Mouse (Mus musculus) fat pad, adult 2 months (tissue): ENCODE results near the gene Ccnb1ip1.
"Not testable (repeated sequence)": the region's sequence is repeated elsewhere in the genome, so short reads cannot be mapped to it uniquely, and the experiment has no call there.

Experiments
- DNase-seq: peaks from one replicate; pipeline ENCODE4 v3.0.0-alpha.2; 2011; ENCODE audit warnings: low read depth, low spot score; ENCODE audit errors: extremely low read depth

Gene Ccnb1ip1

DNA sequence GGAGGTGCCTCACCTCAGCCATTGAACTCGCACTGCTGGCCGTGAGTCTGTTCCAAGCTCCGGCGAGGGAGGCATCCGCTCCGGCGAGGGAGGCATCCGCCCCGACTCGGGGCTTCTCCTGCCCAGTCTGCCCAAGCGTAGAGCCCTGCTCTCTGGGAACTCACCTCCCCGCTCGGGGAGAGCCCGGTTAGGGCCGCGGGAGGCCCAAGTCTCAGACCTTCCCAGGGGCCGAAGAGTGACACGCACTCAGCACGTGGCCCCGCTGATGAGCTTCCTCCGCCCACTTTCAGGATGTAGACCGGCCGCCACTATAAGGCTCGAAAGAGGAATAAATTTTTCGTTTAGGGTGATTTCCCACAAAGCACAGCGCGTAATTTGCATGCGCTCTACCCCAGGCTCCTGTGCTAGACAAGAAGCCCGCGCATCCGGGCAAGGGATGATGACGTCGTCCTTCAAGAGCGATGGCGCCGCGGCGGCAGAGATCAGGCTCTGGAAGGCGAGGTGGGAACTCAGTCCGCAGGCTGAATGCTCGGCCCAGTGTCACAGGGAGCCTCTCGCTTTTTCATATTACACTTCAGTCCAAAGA, at the start of gene Ccnb1ip1, which contains the start of gene Parp2:
Gene Ccnb1ip1 (minus strand): TSS at position 246 of the 586 bp plus-strand sequence.
Gene Parp2 (plus strand): TSS at position 355 of the 586 bp plus-strand sequence.
- DNase-seq, result peak; percentile 82

DNA sequence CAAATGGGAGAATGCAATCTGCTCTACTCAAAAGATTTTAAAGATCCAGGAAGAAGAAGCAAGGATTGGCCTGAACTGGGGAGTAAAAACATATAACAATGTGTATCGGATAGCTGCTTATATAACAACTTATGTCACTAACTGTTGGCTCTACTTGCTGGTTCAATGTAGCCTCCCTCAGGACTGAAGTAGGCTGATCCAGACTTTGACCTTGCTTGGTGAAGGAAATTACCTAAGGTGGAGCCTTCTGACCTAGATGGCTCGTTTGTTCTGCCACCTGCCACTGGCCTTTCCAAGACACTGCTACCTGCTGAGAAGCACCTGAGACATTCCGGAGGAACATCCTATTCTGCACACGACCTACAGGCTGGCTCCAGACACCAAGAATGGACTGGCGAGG, 48.3 kb upstream of the Ccnb1ip1 start:
- no peak for DNase-seq

DNA sequence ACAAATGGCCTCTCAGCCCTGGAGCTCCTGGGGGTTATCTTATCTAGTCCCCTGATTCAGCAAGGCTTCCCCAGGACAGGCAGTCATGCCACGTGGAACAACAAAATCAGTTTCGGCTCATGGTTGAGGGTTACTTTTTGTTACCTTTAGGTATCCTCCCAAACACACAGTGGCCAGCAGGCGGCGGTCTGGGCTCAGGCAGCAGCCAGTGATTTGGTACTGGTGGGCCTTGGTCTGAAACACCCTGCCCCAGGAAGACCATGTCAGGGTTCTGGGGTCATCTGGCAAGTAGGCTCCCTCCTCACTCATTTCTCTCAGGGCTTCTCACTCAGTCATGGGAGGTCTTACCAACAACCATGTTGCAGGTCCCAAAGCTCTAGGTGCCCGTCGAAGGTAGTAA, 29.7 kb upstream of the Ccnb1ip1 start:
- no peak for DNase-seq

DNA sequence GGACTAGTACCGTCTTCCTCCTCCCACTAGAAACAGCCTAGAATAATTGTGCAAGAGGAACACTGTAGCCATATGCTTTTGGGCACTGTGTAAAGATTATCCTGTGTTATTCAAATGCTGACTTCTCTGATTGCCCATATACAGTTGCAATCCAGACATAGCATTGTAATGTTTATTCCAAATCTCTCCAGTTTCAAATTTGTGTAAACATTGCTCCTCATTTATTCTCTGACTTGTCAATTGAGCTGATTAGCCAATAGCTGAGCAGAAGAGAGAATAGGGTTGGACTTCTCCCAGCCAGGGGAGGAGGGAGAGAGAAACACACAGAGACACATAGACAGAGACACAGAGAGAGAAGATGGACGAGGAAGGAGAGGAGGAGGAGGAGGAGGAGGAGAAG, 26.9 kb upstream of the Ccnb1ip1 start:
- DNase-seq, result no peak

DNA sequence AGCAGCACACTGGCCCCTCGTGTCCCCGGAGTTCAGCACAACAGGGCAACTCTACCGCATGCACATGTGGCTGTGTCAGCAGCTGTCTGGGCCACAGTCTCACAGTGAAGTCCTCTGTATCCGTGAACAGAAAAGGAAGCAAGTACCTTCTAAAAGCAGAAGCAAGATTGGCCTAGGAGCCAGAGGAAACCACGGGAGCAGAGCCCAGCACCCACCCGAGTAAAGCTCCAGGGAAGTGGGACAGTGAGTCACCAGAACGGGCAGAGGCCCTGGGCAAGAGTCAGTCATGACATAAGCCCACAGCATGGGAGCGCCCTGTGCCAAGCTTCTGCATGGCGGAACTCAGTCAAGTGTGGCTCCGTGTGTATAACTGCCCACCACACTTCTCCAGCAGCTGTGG, 26.4 kb upstream of the Ccnb1ip1 start:
- DNase-seq, result no peak

DNA sequence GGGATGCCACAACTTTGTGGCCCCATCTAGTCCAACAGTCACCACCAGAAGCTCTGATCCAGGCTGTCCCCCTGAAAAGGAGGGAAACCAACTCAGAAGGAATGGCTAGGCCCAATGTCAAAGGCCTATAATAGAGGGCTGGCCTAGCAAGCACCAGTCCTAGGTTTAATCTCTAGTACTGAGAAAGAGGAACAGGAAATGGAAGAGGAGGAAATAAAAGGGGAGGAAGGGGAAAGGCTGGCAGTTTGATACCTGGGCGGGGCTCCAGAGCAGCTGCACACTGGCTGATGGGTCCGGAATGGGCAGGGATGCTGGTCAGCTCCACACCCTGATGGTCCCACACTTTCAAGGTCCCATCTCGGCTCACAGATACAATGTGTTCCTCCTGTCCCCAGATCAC, 22.3 kb upstream of the Ccnb1ip1 start:
- DNase-seq, result no peak

DNA sequence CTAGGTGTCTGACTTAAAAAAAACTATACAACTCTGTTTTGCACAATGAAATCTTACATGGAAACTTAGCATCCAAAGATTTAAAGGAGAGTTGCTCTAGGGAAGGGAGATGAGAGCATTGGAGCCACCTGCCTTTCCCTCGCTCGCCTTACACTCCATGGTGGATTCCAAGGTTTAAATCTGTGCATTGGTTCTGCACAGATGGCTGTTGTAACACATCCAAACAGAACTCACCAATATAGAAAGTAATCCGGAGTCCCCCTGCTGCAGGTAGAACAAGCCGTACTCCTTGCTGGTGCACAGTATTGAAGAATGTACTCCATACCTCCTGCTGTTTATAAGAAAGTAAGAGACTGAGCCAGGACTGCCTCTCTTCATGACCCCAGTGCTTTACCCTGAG, 19.0 kb upstream of the Ccnb1ip1 start:
- DNase-seq, result no peak

DNA sequence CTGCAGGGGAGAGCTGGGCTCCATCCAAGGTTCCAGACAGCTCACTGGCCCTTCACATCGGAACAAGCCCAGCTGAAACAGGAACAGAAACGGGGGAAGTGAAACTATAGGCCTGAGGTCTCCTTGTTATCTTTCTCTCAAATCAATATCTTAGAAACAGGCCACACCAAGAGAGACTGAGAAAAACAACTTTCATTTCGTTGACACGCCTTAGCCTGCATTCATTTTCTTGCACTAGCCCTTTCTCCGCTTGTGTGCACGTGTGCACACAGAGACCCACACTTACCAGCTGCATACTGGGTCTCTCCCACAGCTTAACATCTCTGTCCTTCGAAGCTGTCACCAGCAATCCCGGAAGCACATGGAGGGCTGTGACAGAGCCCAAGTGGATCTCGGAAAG, 16.7 kb upstream of the Ccnb1ip1 start:
- DNase-seq, result no peak

DNA sequence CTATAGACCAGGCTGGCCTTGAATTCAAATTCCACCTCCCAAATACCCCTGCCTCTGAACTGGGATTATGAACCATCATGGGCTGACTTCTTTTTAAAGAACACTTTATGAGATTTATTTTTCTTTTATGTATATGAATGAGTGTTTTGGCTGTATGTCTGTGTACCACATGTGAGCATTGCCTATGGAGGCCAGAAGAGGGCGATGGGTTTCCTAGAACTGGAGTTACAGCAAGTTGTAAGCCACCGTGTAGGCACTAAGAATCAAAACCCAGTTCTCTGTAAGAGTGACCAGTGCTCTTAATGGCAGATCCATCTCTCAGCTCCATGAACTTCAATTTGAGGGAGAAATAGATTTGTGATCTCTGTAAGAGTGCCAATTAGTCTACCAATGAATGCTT, 15.7 kb upstream of the Ccnb1ip1 start:
- no peak for DNase-seq

DNA sequence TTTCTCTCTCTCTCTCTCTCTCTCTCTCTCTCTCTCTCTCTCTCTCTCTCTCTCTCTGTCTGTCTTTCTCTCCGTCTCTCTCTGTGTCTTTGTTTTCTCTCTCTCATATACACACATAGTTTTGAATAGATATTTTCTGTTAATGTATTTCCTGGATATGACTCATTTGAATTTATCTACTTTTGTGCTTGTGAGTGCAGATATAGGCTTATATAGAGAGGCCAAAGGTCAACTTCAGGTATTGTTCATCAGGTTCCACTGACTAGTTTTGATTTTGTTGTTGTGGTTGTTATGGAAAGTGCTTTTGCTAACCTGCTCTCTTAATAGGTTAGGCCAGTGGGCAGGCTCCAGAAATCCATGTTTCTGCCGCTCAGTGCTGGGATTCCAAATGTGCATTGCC, 5.5 kb upstream of the Ccnb1ip1 start:
- no peak for DNase-seq

DNA sequence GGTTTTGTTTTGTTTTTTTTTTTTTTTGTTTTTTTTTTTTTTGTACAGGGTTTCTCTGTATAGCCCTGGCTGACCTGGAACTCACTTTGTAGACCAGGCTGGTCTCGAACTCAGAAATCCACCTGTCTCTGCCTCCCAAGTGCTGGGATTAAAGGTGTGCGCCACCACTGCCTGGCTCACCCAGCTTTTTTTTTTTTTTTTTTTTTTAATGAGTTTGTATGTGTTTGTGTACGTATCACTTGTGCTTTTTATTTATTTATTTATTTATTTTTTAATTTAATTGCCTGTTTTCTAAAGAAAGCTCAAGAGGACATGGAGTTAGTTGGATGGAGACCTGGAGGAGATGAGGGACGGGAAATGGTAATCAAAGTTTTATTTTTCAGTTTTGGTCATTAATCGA, 1.1 kb downstream of the Ccnb1ip1 start:
- DNase-seq, result not testable (repeated sequence)

DNA sequence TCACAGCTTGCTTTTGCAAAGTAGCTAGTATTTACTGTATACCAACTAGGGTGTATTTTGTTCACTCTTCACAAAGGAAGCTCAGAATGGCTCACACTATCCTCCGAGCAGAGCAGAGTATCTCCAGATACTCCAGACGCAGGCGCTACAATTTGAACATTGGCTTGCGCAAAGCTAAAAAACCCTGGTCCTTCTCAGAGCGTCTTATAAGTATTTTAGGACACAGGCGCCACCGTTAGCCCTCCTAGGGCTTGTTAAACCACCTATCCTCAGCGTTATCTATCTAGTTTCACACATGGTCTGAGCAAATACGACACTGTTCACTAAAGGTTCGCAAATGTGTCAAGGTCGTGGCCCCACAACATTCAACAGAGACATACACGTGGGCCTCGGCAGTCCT, 2.8 kb downstream of the Ccnb1ip1 start:
- DNase-seq, result no peak

DNA sequence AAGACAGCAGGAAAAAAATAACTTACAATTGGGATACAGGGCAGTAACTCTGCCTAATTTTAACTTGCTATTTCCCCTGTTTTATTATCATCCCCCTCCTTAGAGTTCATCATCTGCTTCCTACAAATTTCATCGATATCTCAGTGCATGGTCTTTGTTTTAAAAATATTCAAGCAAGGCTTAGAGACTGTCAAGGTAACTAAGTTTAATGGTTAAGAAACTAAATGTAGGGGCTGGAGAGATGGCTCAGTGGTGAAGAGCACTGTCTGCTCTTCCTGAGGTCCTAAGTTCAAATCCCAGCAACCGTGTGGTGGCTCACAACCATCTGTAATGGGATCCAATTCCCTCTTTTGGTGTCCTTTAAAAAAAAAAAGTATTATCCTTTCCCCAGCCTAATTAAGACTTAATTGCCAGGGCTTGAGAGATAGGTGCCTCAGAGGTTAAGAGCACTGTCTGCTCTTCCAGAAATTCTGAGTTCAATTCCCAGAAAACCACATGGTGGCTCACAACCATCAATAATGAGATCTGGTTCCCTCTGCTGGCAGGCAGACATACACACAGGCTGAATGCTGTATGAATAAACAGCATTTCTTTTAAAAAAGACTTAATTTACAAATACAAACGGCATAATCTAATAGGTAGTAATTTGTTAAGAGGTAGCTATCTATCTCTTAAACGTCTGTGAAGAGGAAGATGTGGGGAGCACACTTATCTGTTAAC, 4.5 kb downstream of the Ccnb1ip1 start:
- no peak for DNase-seq

DNA sequence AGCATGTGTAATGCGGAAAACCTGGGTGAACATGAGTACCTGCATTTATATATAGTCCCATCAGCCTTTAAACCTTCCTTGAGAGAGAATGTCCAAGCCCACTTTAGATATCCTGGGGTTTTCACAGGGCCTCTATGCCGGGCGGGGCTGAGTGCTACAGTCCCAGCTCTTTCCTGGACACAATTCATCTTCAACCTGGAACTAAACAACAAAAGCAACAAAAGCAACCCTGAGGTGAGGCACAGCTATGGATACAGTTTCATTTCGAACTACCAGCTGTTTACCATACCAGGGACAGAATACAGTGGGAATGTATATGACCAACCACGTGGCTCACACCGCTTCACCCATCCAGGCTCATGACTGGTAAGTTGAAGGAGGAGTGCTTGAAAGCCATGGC, 5.1 kb downstream of the Ccnb1ip1 start:
- no peak for DNase-seq

DNA sequence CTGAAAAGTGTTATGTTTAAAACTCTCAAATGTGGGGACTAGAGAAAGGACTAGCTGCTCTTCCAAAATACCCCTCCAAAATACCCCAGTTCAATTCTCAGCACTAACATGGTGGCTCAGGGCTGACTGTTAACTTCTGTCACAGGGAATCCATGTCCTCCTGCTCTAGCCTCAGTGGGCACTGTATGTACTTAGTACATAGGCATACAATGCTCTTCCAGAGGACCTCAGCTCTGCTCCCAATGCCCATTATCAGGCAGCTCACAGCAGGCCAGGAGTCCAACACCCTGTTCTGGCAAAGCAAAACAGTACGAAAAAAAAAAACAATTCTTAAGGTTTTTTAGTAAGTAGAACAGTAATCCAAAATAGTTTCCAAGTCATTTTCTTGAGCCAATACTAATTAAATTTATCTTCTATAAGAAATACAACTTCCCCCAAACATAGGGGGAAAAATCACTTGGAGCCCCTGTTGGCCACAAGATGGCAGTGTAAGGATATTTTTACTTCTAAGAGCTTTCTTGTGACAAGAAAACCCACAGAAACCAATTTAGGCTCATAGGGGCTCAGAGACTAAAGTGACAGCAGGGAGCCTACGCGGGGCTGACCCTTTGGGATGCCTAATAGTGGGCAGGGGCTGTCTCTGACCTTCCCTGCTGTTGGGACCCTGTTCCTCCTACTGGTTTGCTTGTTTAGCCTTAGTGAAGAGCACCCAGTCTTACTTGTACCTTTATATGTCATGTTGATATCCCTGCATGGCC, 7.9 kb downstream of the Ccnb1ip1 start:
- no peak for DNase-seq

DNA sequence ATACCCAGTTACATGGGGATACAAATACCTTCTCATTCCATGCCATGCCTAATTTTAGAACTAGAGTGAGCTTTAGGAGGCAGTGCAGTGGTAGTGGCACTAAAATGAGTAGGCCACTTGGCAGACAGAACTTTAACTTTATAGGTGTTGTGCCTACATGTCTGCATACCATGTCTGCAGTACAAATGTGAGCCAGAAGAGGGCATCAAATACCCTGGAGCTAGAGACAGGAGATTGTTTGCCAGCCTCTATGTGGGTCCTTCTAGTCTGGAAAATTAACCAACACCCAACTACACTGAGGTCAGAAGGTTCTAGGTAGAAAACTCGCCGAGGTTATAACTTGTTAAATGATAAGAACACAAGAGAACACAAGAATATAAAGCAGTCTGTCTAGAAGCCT, 9.0 kb downstream of the Ccnb1ip1 start:
- DNase-seq, result no peak

DNA sequence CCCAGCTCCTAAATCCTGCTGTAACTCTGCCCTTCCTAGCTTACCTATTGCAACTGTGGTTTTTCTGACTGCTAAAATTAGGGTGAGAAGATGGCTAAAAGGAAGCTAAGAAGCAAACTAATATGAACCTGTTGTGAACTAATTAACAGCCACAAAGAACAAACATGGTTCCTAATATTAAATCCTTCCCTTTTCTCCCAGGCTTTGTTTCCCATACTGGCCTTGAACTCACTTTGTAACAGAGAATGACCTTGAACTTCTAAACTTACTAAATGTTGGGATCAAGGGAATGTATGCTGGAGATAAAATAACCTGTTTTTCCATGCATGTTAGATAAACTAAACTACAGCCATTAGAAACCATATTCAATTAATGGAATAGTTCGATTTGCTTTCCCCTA, 11.1 kb downstream of the Ccnb1ip1 start:
- no peak for DNase-seq

DNA sequence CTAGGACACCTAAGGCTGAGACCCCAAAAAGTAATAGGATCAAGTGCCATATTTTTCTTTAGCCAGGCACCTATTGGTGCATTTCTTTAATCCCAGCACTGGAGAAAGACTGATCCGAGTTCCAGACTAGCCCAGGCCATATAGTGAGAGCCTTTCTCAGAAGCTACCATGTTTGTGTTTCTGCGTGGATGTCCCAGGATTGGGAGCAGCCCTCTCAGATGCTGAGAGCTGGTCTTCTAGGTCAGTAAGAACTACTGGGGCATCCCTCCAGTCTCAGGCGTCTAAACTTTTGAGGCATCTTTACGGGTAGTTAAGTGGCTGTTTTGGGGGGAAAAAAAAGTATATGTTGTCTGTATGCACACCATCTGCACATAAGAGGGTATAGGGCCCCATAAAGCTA, 11.6 kb downstream of the Ccnb1ip1 start:
- no peak for DNase-seq

DNA sequence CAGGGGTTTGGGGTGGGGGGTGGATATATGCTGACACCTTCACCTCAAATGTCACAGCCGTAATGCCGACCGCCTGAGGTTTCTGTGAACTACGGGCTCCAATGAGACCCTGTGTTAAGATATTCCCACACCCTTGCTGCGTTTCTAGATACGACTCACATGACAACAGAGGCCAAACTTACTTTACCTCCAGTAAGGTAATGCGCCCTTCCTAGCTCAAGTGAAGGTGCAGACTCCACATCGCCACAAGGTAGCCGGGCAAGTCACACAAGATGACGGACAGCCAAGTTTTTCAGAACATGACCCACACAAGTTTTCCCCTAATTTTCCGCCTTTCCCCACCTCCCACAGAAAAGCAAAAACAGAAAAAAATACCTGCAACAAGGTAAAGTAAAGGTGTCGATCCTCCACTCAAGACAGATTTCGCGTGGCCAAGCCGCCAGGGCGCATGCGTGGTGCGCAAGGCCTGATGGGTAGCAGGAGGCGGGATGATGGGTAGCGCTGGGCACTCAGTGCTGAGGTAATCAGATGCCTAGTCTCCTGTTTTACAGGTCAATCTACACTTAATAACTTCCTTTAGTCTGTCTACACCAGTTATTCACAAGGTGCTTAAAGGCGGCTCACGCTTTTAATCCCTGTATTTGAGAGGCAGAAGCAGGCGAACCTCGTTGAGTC, 12.1 kb downstream of the Ccnb1ip1 start:
- no peak for DNase-seq

DNA sequence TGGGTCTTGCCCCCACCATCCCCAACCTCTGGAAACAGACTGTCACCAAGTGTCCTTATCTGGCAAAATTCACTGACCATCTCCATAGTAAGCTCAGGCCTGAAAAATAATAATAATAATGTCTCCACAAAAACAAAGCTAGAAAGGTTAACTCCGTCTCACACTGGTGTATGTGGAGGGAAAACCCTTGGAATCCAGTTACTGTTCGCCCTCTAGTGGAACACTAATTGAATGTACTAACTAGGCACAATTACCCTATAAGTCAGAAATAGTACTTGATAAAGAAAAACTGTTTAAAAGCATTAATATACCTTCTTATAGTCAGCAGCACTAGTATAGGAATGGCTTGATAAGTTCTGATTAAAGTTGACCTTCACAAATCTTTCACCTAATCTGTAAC, 19.4 kb downstream of the Ccnb1ip1 start:
- DNase-seq, result no peak

DNA sequence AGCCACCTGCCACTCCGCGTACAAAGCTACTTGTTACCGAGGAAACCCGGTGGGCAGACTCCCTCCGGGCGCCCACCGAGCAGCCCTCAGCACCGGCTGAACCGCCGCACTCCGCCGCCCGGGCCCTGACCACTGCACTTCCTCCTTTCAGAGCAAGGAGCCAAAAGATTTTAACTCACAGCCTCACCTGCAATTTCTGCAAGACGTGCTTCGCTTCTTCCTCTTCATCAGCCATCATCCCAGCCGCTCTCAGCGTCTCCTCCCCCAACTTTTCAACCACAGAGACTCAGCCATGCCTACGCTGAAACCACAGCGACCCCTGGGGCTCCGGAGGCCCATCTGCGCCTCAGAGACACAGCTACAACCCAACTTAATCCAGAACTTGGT, 22.3 kb downstream of the Ccnb1ip1 start, which contains the start of gene Ttc5:
Gene Ttc5 (minus strand): TSS at position 269 of the 387 bp plus-strand sequence.
- peak; percentile 19 for DNase-seq
